Mouse (Mus musculus) forebrain, embryonic 14.5 days (tissue): Measurements from ENCODE around the gene H1foo. TPM values are rescaled to one million over a fixed set of nuclear protein-coding genes. Genes with fewer than 3 reads are reported as not detected.

Experiments used
- ATAC-seq: fragments of 200-750 bp; cut with Nextera tagmentation; 2 replicates; pipeline ENCODE4 v1.8.0; 2017; ENCODE audit warnings: mild to moderate bottlenecking, moderate library complexity
- DNase-seq: peaks from one replicate; pipeline ENCODE4 v3.0.0-alpha.2; 2015; ENCODE audit warnings: low spot score
- H3K27ac ChIP-seq: fragments of 300-500 bp; sonication (generic); 2 replicates; pipeline ENCODE4 v1.5.1; 2014; ENCODE audit warnings: low read depth, mild to moderate bottlenecking, control low read depth, low read length, moderate library complexity
- H3K27me3 ChIP-seq: fragments of 300-500 bp; sonication (generic); replicated peaks from 2 replicates; pipeline ENCODE4 v1.6.1; 2014; ENCODE audit warnings: low read length, control low read depth, mixed read lengths; ENCODE audit not compliant: control insufficient read depth, insufficient read depth
- H3K36me3 ChIP-seq: fragments of 300-500 bp; sonication (generic); 2 replicates; pipeline ENCODE4 v1.6.1; 2014; ENCODE audit warnings: low read length, control low read depth; ENCODE audit not compliant: control insufficient read depth, insufficient read depth
- H3K4me1 ChIP-seq: fragments of 300-500 bp; sonication (generic); 2 replicates; pipeline ENCODE4 v1.6.1; 2014; ENCODE audit warnings: antibody characterized with exemption, low read length, control low read depth; ENCODE audit not compliant: control insufficient read depth, insufficient read depth
- H3K4me2 ChIP-seq: fragments of 300-500 bp; sonication (generic); 2 replicates; pipeline ENCODE4 v1.6.1; 2014; ENCODE audit warnings: mild to moderate bottlenecking, control low read depth, low read length
- H3K4me3 ChIP-seq: fragments of 300-500 bp; sonication (generic); 2 replicates; pipeline ENCODE4 v1.5.1; 2014; ENCODE audit warnings: low read depth, low read length, control low read depth
- H3K9ac ChIP-seq: fragments of 300-500 bp; sonication (generic); 2 replicates; pipeline ENCODE4 v1.6.1; 2014; ENCODE audit warnings: mild to moderate bottlenecking, low read length, control low read depth, moderate library complexity
- H3K9me3 ChIP-seq: fragments of 300-500 bp; sonication (generic); replicated peaks from 2 replicates; pipeline ENCODE4 v1.6.1; 2016; ENCODE audit warnings: low read length, control low read depth, mixed read lengths; ENCODE audit not compliant: control insufficient read depth
- WGBS: fragments of 180-500 bp; shearing (Covaris S2); extraction: QIAGEN DNeasy Blood & Tissue Kit; methylation state at CpG from one replicate; pipeline ENCODE4 v1.1.7; 2014; 5-methylcytosine and 5-hydroxymethylcytosine counted together
- polyA plus RNA-seq: library from polyadenylated mRNA; unstranded; fragments of >200 nt; fragmentation: Nextera tagmentation; extraction: Ambion mirVana; gene quantifications from 2 replicates; pipeline ENCODE4 v1.2.1, GENCODE M21; 2014

H1foo gene
- polyA plus RNA-seq, 1 experiment from 2014 or later: not detected

DNA sequence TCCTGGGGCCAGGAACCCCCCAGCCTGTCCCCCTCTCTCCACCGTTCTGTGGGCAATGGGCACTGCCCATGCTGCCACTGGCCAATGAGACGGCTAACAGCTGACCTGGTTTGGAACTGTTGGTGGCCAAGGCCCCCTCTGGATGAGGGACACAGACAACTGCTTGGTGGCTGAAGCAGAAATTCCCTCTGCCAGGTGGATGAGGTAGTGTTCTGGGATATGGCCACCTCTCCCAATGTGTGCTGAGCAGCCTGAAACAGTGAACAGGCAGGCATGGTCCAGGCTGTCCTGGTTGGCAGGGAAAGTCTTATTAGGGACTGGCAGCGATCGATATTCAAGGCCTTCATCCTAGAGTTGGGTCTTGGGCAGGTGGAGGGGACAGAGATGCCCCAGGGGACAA lies 10.4 kb downstream of the H1foo start:
- H3K4me2 ChIP-seq: no peak overlapping the region
- H3K4me1 ChIP-seq: peaks cover 16% of the 10 kb centered on the region
- no peaks in the 10 kb centered on the region for H3K27me3 ChIP-seq
- no peaks in the 10 kb centered on the region for H3K36me3 ChIP-seq
- WGBS: 89% methylated on average over 4 of the region's 4 CpGs
- ATAC-seq: no peak
- H3K27ac ChIP-seq: no peak overlapping the region
- no peak overlapping the region for H3K4me3 ChIP-seq
- no peak overlapping the region for H3K9ac ChIP-seq
- no peaks in the 10 kb centered on the region for H3K9me3 ChIP-seq
- no peak for DNase-seq

DNA sequence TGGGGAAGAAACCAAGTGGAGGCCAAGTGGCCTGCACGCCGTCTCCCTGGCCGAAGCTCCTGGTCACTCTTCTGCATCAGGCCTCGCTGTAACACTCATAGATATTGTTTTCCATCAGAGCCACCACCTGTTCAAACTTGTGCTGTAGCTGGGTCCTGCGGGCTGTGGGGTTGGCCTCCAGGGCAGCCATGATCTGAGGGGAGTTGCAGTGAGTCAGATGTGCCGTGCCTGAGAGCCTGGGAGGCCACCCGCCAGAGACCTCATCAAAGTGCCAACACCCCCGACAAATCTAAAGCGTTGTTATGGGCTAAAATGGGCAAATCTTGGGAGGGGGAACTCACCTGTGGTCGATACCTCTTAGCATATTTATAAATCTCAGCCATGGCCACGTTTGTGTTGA lies 10.9 kb downstream of the H1foo start:
- ATAC-seq: no peak
- Histone ChIP-seq H3K9ac (no peak overlapping the region), H3K27me3 (no peaks in the 10 kb centered on the region), H3K9me3 (no peaks in the 10 kb centered on the region), H3K27ac (no peak overlapping the region), H3K36me3 (no peaks in the 10 kb centered on the region), H3K4me1 (peaks cover 16% of the 10 kb centered on the region), H3K4me2 (no peak overlapping the region), H3K4me3 (no peak overlapping the region)
- 84% methylated on average over 11 of the region's 11 CpGs for WGBS
- DNase-seq: no peak

DNA sequence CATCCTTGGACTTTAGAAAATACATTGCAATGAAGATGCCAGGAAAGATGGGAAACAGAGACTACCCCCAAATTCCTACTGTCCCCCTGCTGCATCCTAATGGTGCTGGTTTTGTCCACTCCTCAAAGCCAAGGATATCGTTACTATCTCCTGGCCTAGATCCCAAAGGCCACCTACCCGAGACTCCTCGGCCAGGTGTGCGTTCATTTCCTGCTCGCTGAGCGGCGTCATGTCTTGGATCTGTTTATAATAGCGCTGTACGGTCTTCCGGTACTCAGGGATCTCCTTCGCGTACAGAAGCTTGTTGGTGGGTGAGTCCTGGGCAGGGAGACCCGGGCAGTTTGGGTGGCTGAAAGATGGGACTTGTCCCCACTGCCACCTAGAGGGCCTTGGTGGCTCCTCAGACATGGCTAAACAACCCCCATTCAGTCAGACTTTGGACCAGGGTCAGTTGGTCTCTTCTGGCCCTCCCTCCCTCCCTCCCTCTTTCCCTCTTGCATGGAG lies 11.7 kb downstream of the H1foo start:
- no peaks in the 10 kb centered on the region for H3K27me3 ChIP-seq
- H3K4me1 ChIP-seq: peaks cover 16% of the 10 kb centered on the region
- H3K9me3 ChIP-seq: no peaks in the 10 kb centered on the region
- no peak for DNase-seq
- no peak overlapping the region for H3K4me2 ChIP-seq
- 0 out of 2 replicates have a peak, but pooled peaks have one; percentile 15 for ATAC-seq
- WGBS: 81% methylated on average over 13 of the region's 13 CpGs
- H3K27ac ChIP-seq: peak overlapping the region; percentile 62
- no peak overlapping the region for H3K4me3 ChIP-seq
- H3K9ac ChIP-seq: no peak overlapping the region
- H3K36me3 ChIP-seq: no peaks in the 10 kb centered on the region

DNA sequence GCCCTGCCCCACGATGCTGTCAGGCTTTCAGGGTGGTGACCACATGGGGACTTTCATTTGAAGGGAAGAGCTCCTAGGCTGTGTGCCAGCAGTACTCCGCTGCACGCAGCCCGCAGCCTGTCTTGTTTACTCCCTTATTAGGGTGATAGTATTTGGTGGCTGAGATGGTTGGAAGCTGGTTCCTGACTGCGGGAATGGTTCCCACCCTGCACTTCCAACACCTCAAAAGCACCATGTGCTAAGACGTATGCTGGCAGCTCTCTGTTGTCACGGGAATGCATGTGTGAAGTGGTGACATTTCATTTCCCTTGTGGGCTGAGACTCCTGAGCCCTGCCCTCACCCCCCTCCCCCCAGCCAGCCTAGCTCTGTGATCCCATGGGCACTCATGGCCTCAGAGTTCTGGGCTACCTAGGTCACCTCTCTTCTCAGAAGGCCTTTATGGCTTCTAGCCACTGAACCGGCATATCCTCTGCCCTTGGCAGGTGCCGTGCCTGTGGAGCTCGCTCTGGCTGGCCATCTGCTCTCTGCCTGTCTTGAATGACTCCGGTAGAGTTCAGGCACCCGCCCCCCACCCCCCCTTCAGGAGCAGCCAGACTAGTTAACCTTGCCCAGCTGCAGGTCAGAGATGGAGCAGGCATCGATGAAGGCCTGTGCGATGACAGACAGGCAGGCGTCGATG lies 12.3 kb downstream of the H1foo start:
- peaks cover 16% of the 10 kb centered on the region for H3K4me1 ChIP-seq
- ATAC-seq (peak; percentile 79), DNase-seq (peak; percentile 79)
- peak overlapping the region; percentile 62 for H3K27ac ChIP-seq
- H3K9me3 ChIP-seq: no peaks in the 10 kb centered on the region
- no peaks in the 10 kb centered on the region for H3K27me3 ChIP-seq
- WGBS: 41% methylated on average over 16 of the region's 16 CpGs
- H3K9ac ChIP-seq: no peak overlapping the region
- H3K4me2 ChIP-seq: no peak overlapping the region
- no peak overlapping the region for H3K4me3 ChIP-seq
- no peaks in the 10 kb centered on the region for H3K36me3 ChIP-seq

DNA sequence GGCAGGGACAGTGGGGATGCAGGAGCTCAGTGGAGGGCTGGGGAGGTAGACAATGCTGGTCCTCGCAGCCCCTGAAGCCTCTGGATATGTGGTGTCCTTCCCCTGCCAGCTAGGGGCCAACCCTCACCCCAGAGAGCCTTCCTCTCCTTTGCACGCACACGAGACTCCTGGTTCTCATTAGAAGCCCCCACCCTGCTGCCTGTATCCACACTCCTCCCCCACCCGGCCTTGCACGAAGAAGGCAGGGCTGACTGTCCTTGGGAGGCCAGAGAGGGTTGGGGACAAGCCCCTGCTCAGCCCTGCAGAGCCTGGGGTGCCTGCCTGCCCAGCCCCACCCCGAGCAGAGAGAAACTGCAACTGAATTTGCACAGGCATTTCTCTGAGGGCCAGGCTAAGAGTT lies 12.9 kb downstream of the H1foo start:
- no peak overlapping the region for H3K9ac ChIP-seq
- no peak overlapping the region for H3K4me3 ChIP-seq
- no peaks in the 10 kb centered on the region for H3K9me3 ChIP-seq
- H3K4me2 ChIP-seq: no peak overlapping the region
- 41% methylated on average over 6 of the region's 6 CpGs for WGBS
- H3K27me3 ChIP-seq: no peaks in the 10 kb centered on the region
- H3K4me1 ChIP-seq: peaks cover 16% of the 10 kb centered on the region
- DNase-seq (no peak), ATAC-seq (no peak)
- H3K27ac ChIP-seq: peak overlapping the region; percentile 62; the same call in 1 of the 2 replicates
- no peaks in the 10 kb centered on the region for H3K36me3 ChIP-seq

DNA sequence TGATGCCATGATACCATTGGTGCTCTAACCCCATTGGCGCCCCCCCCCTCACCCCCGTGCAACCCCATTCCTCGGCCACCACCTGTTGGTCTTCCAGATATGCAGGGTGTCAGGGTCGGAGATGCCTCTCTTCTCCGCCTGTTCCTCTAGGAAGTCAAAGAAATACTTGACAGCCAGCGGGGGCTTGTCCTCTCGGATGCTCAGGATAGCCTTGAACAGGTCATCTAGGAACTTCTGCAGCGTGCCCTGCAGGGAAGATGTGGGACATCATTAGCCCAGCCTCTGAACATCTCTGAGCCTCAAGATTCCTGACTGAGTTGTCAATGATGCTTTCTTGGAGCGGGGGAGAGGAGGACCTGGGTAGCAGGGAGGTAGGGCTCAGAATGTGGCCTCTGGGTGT lies 13.7 kb downstream of the H1foo start:
- no peak for ATAC-seq
- Histone ChIP-seq H3K4me3 (no peak overlapping the region), H3K27me3 (no peaks in the 10 kb centered on the region), H3K9me3 (no peaks in the 10 kb centered on the region), H3K4me2 (no peak overlapping the region), H3K9ac (no peak overlapping the region), H3K4me1 (peaks cover 14% of the 10 kb centered on the region), H3K36me3 (no peaks in the 10 kb centered on the region), H3K27ac (no peak overlapping the region)
- no peak for DNase-seq
- 93% methylated on average over 9 of the region's 9 CpGs for WGBS

DNA sequence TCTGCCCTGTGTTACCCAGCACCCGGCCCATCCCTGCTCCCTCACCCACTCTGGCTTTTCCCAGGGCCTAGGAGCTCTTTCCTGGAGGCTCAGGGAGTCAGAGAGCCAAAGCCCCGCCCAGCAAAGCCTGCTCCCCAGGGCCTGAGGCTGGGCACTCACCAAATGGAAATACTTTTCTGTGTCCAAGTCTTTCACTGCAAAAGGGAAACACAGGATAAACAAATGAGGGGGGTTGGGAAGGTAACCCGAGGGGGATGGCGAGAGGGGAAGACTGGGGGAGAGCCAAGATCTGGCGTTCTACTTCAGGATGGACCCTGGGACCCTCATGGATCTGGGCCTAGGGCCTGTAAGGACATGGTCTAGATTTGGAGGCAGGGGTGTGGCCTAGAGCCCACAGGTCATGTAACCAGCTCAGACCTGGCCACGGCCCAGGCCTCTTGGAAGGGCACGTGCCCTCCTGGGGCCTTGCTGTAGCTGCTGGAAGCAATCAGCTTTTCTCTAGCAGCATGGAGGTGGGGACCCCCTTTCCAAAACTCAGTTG lies 14.5 kb downstream of the H1foo start:
- 72% methylated on average over 7 of the region's 7 CpGs for WGBS
- Histone ChIP-seq H3K36me3 (no peaks in the 10 kb centered on the region), H3K4me1 (peaks cover 14% of the 10 kb centered on the region), H3K4me2 (no peak overlapping the region), H3K27me3 (no peaks in the 10 kb centered on the region), H3K9me3 (no peaks in the 10 kb centered on the region), H3K27ac (no peak overlapping the region), H3K4me3 (no peak overlapping the region), H3K9ac (no peak overlapping the region)
- ATAC-seq (no peak), DNase-seq (no peak)

DNA sequence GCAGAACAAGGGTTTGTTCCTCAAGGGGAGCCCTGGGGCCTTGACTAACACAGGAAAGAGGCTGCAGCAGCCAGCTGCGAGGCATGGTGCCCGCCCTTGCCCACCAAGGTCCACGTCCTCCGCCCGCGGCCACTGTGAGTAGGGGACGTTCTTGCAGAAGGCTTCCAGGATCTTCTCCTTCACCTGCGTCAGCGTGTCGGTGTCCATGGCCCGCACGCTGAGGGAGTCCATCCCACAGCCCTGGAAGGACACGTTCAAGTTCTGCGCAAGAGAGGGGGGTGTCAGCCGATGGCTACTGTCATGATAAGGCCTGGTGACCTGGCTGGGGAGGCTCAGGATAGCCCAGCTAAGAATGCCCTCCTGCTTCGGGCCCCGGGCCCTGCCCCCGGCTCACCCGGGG lies 15.6 kb downstream of the H1foo start:
- no peak overlapping the region for H3K27ac ChIP-seq
- ATAC-seq: no peak
- no peak overlapping the region for H3K4me2 ChIP-seq
- DNase-seq: no peak
- H3K27me3 ChIP-seq: no peaks in the 10 kb centered on the region
- no peaks in the 10 kb centered on the region for H3K36me3 ChIP-seq
- H3K9ac ChIP-seq: no peak overlapping the region
- no peak overlapping the region for H3K4me3 ChIP-seq
- no peaks in the 10 kb centered on the region for H3K9me3 ChIP-seq
- peaks cover 12% of the 10 kb centered on the region for H3K4me1 ChIP-seq
- WGBS: 92% methylated on average over 19 of the region's 19 CpGs

DNA sequence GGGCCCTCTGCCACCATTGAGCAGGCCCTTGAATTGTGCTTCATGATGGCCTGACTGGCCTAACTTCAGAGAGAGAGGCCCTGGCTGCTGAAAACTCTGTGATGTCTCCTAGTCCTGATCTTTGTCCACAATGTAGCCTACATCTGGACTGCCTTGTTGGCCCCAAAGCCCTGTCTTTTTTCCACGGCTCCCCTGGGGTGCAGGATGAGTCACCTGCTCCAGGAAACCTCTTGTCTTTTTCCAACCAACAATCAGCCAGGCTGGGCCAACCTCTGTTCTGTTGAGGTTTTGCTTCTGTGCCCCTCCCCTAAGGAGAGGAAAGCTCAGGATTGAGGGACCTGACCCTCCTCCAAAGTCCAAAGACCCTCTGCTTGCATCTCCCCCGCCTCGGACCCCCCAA lies 17.0 kb downstream of the H1foo start:
- no peak overlapping the region for H3K4me2 ChIP-seq
- H3K27me3 ChIP-seq: no peaks in the 10 kb centered on the region
- no peaks in the 10 kb centered on the region for H3K9me3 ChIP-seq
- DNase-seq (no peak), ATAC-seq (no peak)
- no peak overlapping the region for H3K27ac ChIP-seq
- H3K9ac ChIP-seq: no peak overlapping the region
- WGBS: 78% methylated on average over 3 of the region's 3 CpGs
- H3K4me1 ChIP-seq: peaks cover 7% of the 10 kb centered on the region; the same call in 1 of the 2 replicates
- no peak overlapping the region for H3K4me3 ChIP-seq
- H3K36me3 ChIP-seq: no peaks in the 10 kb centered on the region
